Mouse (Mus musculus) neural tube, embryonic 13.5 days (tissue): ENCODE results near the gene Batf2. TPM values are rescaled to one million over a fixed set of nuclear protein-coding genes. Genes with fewer than 3 reads are reported as not detected.
"Not testable (repeated sequence)": the region's sequence is repeated elsewhere in the genome, so short reads cannot be mapped to it uniquely, and the experiment has no call there.

ENCODE experiments used
- ATAC-seq: fragments of 200-750 bp; cut with Nextera tagmentation; 2 replicates; pipeline ENCODE4 v1.8.0; 2017; ENCODE audit warnings: low read depth, mild to moderate bottlenecking, moderate TSS enrichment, moderate library complexity
- H3K27ac ChIP-seq: fragments of 300-500 bp; sonication (generic); replicated peaks from 2 replicates; pipeline ENCODE4 v1.5.1; 2015; ENCODE audit warnings: moderate library complexity, mild to moderate bottlenecking, inconsistent platforms
- H3K27me3 ChIP-seq: fragments of 300-500 bp; sonication (generic); 2 replicates; pipeline ENCODE4 v1.6.1; 2015; ENCODE audit warnings: mild to moderate bottlenecking, inconsistent platforms
- H3K36me3 ChIP-seq: fragments of 300-500 bp; sonication (generic); 2 replicates; pipeline ENCODE4 v1.6.1; 2015; ENCODE audit warnings: mild to moderate bottlenecking, inconsistent platforms
- H3K4me1 ChIP-seq: fragments of 300-500 bp; sonication (generic); replicated peaks from 2 replicates; pipeline ENCODE4 v1.6.1; 2015; ENCODE audit warnings: inconsistent platforms
- H3K4me2 ChIP-seq: fragments of 300-500 bp; sonication (generic); 2 replicates; pipeline ENCODE4 v1.6.1; 2015; ENCODE audit warnings: inconsistent platforms, mild to moderate bottlenecking, moderate library complexity
- H3K4me3 ChIP-seq: fragments of 300-500 bp; sonication (generic); 2 replicates; pipeline ENCODE4 v1.5.1; 2015; ENCODE audit warnings: mild to moderate bottlenecking, inconsistent platforms
- H3K9ac ChIP-seq: fragments of 300-500 bp; sonication (generic); 2 replicates; pipeline ENCODE4 v1.6.1; 2015; ENCODE audit warnings: moderate library complexity, mild to moderate bottlenecking, inconsistent platforms
- H3K9me3 ChIP-seq: fragments of 300-500 bp; sonication (generic); 2 replicates; pipeline ENCODE4 v1.6.1; 2016; ENCODE audit warnings: inconsistent platforms
- WGBS: fragments of 180-500 bp; shearing (Covaris S2); methylation state at CpG from one replicate; pipeline ENCODE4 v1.1.7; 2015; 5-methylcytosine and 5-hydroxymethylcytosine counted together
- polyA plus RNA-seq: library from polyadenylated mRNA; unstranded; fragments of >200 nt; fragmentation: Nextera tagmentation; extraction: Ambion mirVana; gene quantifications from 2 replicates; pipeline ENCODE4 v1.2.1, GENCODE M21; 2015

Batf2 gene
- polyA plus RNA-seq, 1 experiment from 2014 or later, result not detected

DNA sequence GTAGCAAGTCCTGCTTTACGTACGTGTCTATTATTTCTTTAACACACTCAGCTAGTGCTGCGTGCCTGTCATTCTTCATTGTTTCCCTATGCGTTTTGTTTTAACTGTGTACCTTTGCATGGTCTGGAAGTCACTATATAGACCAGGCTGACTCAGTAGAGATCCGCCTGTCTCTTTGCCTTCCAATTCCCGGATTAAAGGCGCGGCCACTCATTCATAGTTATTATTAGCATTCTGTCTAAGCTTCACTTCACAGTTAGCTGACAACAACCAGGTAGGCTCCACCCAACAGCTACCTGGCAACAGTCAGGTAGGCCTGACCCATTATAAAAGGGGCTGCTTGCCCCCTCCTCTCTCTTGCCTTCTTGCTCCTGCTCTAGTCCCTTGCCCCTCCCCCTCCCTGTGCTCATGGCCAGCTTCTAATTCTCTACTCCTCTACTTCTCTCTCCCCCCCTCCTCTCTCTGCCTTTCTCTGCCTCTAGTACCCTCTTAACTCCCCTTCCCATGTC, 22.1 kb upstream of the Batf2 start:
- WGBS, result 2% methylated on average over 8 of the region's 8 CpGs
- H3K4me1 ChIP-seq, result peaks cover 34% of the 10 kb centered on the region
- no peaks in the 10 kb centered on the region for H3K9me3 ChIP-seq
- H3K9ac ChIP-seq, result peak overlapping the region; percentile 90
- peaks cover 40% of the 10 kb centered on the region for H3K36me3 ChIP-seq
- peak overlapping the region; percentile 95 for H3K27ac ChIP-seq
- ATAC-seq, result peak; percentile 60
- no peaks in the 10 kb centered on the region for H3K27me3 ChIP-seq
- peak overlapping the region; percentile 84 for H3K4me3 ChIP-seq
- peak overlapping the region; percentile 85 for H3K4me2 ChIP-seq

DNA sequence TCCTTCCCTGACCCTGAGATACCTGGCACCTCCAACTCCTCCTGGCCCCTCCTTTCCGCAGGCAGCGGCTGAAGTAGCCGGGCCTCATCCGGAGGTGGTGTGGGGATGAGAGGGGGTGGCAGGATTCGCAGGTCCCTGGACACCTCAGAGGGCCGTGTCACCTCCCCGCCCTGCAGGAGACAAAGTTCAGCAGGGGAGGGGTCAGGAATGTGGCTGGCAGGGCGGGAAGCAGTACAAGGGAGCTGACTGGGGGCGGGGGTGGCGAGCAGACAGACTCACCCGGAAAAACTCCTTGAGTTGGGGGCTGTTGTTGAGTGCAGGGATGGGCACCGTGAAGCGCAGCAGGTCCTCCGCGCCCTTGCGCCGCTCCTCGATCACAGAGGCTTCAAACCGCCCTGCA, 19.0 kb upstream of the Batf2 start:
- Histone ChIP-seq H3K36me3 (peaks cover 13% of the 10 kb centered on the region; the same call in 1 of the 2 replicates), H3K4me2 (no peak overlapping the region), H3K27ac (no peak overlapping the region), H3K9me3 (no peaks in the 10 kb centered on the region), H3K9ac (no peak overlapping the region), H3K4me1 (peaks cover 29% of the 10 kb centered on the region), H3K4me3 (no peak overlapping the region), H3K27me3 (no peaks in the 10 kb centered on the region)
- WGBS, result 33% methylated on average over 19 of the region's 19 CpGs
- no peak for ATAC-seq

DNA sequence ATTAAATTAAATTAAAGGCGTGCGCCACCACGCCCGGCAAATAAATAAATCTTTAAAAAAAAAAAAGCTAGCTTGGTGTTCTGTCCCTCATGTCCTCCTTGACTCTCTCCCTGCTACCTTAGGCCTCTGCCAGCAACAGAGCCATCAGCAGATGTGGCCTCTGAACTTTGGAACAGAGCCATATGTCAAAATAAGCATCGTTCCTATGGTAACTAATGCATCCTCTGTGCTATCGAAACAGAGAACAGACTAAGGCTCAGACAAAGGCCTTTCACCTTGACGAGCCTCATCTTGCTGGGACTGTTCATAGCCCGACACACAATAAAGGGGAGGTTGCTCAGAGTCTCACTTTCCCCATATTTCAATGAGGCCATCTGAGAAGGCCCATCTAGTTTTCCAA, 17.5 kb upstream of the Batf2 start:
- 72% methylated on average over 8 of the region's 8 CpGs for WGBS
- Histone ChIP-seq H3K4me3 (no peak overlapping the region), H3K4me1 (peaks cover 22% of the 10 kb centered on the region), H3K36me3 (peaks cover 13% of the 10 kb centered on the region; the same call in 1 of the 2 replicates), H3K9ac (0 out of 2 replicates have a peak overlapping the region, but pooled peaks have one; percentile 31), H3K9me3 (no peaks in the 10 kb centered on the region), H3K4me2 (no peak overlapping the region), H3K27me3 (no peaks in the 10 kb centered on the region), H3K27ac (0 out of 2 replicates have a peak overlapping the region, but pooled peaks have one; percentile 28)
- ATAC-seq, result no peak

DNA sequence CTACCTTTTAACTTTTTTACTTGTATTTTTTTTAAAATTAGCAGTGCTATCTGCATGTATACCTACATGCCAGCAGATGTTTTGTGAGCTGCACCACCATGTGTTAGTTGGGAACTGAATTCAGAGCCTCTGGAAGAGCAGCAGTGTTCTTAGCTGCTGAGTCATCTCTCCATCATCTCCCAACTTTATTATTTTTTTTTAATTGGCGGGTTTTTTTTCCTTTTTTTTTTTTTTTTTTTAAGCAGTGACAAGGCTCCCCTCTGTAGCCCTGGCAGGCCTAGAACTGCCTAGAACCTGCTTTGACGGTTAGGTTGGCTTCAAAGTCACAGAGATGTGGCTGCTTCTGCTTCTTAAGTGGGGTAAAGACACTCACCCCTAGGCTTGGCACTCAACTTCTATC, 15.9 kb upstream of the Batf2 start:
- no peak overlapping the region for H3K4me2 ChIP-seq
- no peak overlapping the region for H3K4me3 ChIP-seq
- H3K27me3 ChIP-seq, result no peaks in the 10 kb centered on the region
- whole genome bisulfite sequencing, result 77% methylated on average over 2 of the region's 2 CpGs
- no peak overlapping the region for H3K9ac ChIP-seq
- no peak for ATAC-seq
- peaks cover 13% of the 10 kb centered on the region; the same call in 1 of the 2 replicates for H3K36me3 ChIP-seq
- H3K9me3 ChIP-seq, result no peaks in the 10 kb centered on the region
- no peak overlapping the region for H3K27ac ChIP-seq
- peaks cover 14% of the 10 kb centered on the region for H3K4me1 ChIP-seq

DNA sequence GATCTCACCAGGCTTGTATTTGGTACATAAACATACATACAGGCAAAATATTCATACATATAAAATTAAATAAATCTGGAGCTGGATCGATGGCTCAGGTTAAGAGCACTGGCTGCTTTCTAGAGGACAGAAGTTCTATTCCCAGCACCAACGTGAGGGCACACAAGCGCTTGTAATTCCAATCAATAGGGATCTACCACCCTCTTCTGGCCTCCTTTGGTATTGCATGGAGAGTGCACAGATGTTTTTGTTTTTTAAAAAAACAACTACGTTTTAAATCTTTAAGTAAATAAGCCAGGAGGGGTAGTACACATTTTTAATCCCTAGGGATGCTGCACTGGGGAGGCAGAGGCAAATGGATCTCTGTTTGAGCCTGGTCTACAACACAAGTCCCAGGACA, 14.5 kb upstream of the Batf2 start:
- peaks cover 5% of the 10 kb centered on the region; the same call in 1 of the 2 replicates for H3K36me3 ChIP-seq
- H3K27me3 ChIP-seq, result no peaks in the 10 kb centered on the region
- no peak for ATAC-seq
- H3K9ac ChIP-seq, result no peak overlapping the region
- H3K4me1 ChIP-seq, result peaks cover 14% of the 10 kb centered on the region
- H3K27ac ChIP-seq, result no peak overlapping the region
- no peak overlapping the region for H3K4me3 ChIP-seq
- no peak overlapping the region for H3K4me2 ChIP-seq
- H3K9me3 ChIP-seq, result no peaks in the 10 kb centered on the region
- 22% methylated on average over 4 of the region's 4 CpGs for WGBS

DNA sequence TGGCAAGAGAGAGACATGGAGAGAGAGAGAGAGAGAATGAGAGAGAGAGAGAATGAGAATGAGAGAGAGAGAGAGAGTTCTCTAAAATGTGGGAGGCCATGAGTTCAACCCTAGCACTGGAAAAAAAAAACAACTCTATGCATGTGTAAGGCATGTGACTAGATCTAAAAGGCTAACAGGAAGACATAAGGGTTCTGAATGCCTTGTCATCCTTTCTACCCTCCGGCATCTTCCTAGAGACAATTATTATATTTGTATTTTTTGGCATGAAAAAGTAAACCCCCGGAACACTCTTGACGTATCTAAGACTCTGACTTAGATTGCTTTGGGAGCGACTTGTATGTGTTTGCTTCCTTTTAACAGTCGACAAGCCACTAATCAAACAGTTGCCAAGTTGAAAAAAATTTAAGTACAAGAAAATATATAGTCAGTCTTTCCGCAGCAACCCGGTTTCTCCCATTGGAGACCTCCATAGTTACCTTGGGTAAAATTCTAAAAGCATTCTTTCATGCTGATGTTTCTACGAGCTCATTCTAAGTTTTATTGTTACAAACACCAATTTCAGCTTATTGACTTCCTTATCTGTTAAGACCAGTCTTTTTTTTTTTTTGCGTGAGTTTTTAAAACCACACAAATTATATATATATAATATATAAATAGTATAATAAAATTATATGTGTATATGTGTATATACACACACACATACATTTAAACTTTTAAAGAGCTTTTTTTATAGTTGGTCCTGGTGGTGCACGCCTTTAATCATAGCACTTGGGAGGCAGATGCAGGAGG, 13.8 kb upstream of the Batf2 start:
- ATAC-seq, result no peak
- Histone ChIP-seq H3K4me3 (peak overlapping the region; percentile 55), H3K36me3 (no peaks in the 10 kb centered on the region), H3K9ac (peak overlapping the region; percentile 77), H3K27me3 (no peaks in the 10 kb centered on the region), H3K27ac (peak overlapping the region; percentile 93), H3K9me3 (no peaks in the 10 kb centered on the region), H3K4me1 (peaks cover 14% of the 10 kb centered on the region), H3K4me2 (peak overlapping the region; percentile 55)
- 74% methylated on average over 10 of the region's 10 CpGs for whole genome bisulfite sequencing

DNA sequence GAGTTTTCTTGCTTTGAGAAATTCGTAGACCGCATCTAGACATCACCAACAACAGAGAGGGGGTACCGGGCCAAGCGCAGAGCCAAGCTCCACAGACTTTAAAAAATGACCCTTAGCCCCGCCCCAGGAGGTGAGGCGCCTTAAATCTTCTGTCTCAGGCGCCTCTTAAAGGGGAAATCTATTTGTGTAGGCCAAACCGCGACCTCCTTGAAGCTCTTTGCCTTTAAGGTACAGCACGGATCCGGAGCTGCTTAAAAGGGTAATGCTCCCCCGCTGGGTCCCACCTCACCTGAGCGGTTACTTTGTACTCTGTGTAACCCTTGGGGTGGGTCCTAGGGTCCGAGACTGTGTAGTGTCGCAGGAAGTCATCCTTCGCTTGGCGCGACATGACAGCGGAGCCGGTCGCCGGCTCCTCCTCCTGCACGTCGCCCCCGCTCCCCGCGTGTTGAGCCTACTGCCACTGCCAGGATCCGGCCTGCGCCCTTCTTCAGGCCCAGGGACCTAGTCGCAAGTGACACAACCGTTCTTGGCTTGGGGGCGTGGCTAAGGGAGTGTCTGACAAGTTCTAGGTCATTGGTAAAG, 12.9 kb upstream of the Batf2 start, which contains the start of gene Snx15:
Gene Snx15 (minus strand): TSS at position 545 of the 582 bp plus-strand sequence.
- ATAC-seq, result peak; percentile 95
- Histone ChIP-seq H3K9ac (peak within 1 kb of the TSS; percentile 77), H3K4me3 (peak within 1 kb of the TSS; percentile 55), H3K36me3 (0 out of 2 replicates have a peak, but pooled peaks cover 5% of the 10 kb centered on the region), H3K4me2 (peak within 1 kb of the TSS; percentile 55), H3K4me1 (peaks cover 14% of the 10 kb centered on the region), H3K27me3 (no peaks in the 10 kb centered on the region), H3K27ac (peak within 1 kb of the TSS; percentile 93), H3K9me3 (no peaks in the 10 kb centered on the region)
- under 1% methylated on average over 32 of the region's 32 CpGs for WGBS

DNA sequence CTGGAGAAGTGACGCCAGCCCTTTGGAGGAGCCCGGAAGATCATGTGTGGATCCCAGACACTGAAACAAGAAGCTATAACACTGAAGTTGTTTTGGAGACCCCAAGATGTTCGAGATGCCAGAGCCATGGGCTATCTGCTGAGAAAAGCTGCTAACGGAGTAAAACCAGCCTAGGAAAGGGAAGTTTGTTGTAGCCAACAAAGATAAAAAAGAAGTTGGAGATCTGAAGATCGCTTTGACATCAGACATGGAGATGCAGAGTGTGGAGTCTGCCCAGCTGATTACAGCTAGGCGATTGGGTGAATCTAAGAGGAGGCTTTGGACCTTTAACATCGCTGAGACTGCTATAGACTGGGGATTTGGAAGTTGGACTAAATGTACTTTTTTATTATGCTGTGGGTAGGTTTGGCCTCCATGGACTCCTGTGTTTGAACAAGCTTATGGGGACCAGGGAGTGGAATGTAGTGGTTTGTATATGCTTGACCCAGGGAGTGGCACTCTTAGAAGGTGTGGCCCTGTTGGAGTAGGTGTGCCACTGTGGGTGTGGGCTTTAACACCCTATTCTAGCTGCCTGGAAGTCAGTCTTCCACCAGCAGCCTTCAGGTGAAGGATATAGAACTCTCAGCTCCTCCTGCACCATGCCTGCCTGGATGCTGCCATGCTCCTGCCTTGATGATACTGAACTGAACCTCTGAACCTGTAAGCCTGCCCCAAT, 10.2 kb upstream of the Batf2 start:
- H3K27ac ChIP-seq, ATAC-seq, H3K4me2 ChIP-seq, H3K27me3 ChIP-seq, H3K4me1 ChIP-seq, H3K9me3 ChIP-seq, H3K9ac ChIP-seq, H3K4me3 ChIP-seq: not testable (repeated sequence)
- 76% methylated on average over 7 of the region's 7 CpGs for WGBS
- peaks cover 23% of the 10 kb centered on the region for H3K36me3 ChIP-seq

DNA sequence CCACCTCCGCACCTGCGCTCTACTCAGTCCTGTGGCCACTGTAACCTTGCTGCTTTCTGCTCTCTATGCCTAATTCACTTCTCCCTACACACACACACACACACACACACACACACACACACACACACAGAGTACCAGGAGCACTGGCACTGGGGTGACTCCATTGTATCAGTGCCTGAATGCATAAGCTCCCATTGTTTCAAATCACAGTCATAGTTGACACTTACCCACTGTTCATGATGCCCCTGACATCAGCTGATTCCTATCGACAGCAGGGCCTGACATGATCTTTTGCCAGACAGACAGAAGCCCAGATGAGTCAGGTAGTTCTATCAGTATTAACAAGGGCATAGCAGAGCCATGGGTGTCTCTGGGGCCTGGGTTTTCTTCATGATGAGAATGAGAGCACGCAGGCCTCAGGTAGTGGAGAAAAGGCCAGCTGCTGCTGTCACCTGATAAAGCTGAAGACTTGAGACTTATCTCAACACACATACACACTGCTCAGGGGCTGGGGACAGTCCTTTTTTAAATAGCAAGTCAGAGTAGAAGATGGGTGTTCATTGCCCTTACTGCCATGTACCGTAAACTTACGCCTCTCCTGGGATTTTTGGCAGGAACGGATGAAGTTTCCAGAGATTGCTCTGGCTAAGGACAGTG, 8.5 kb upstream of the Batf2 start:
- H3K36me3 ChIP-seq, result peaks cover 40% of the 10 kb centered on the region
- H3K27me3 ChIP-seq, result no peaks in the 10 kb centered on the region
- H3K4me1 ChIP-seq, result peaks cover 6% of the 10 kb centered on the region
- H3K9me3 ChIP-seq, result no peaks in the 10 kb centered on the region
- H3K27ac ChIP-seq, result no peak overlapping the region
- H3K4me2 ChIP-seq, result no peak overlapping the region
- ATAC-seq, result no peak
- no peak overlapping the region for H3K4me3 ChIP-seq
- 80% methylated on average over 7 of the region's 7 CpGs for WGBS
- peak overlapping the region; percentile 47 for H3K9ac ChIP-seq

DNA sequence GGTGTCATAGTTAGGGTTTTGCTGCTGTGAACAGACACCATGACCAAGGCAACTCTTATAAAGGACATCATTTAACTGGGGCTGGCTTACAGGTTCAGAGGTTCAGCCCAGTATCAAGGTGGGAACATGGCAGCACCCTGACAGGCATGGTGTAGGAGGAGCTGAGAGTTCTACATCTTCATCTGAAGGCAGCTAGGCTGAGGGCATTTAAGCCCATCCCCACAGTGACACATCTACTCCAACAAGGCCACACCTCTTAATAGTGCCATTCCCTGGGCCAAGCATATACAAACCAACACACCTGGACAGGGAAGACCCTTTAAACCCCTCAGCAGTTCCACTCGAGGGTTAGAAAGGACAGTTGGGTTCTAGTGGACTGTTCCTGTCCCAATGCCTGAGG, 7.6 kb upstream of the Batf2 start:
- H3K4me2 ChIP-seq, H3K9ac ChIP-seq, ATAC-seq, H3K4me1 ChIP-seq, H3K27ac ChIP-seq, H3K9me3 ChIP-seq, H3K4me3 ChIP-seq, H3K27me3 ChIP-seq: not testable (repeated sequence)
- peaks cover 48% of the 10 kb centered on the region for H3K36me3 ChIP-seq
- WGBS, result 48% methylated on average over 1 of the region's 1 CpGs

DNA sequence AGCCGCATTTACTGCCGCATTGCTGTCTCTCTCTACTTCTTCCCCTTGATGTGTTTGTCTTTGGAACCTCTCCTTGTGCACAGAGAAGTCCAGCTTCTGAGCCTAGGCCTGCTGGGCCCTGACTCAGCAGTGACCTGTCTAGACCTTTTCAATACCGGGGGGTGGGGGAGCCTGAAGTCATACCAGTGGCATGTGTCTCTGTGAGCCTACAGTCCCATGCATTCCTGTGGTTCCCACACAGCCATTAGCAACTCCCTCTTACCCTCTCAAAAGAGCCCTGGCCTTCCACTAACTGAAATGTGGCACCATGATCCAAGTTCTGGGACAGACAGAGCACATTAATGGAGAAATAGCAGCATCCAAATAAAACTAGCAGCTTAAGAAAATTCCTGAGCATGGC, 4.4 kb upstream of the Batf2 start:
- Histone ChIP-seq H3K27ac (no peak overlapping the region), H3K9ac (no peak overlapping the region), H3K4me2 (no peak overlapping the region), H3K27me3 (no peaks in the 10 kb centered on the region), H3K4me1 (peaks cover 11% of the 10 kb centered on the region), H3K4me3 (no peak overlapping the region), H3K36me3 (peaks cover 48% of the 10 kb centered on the region), H3K9me3 (no peaks in the 10 kb centered on the region)
- 87% methylated on average over 3 of the region's 3 CpGs for WGBS
- ATAC-seq, result no peak
